Mouse (Mus musculus): ENCODE measurements at regions not wholly inside any gene's neighbourhood (a gene's known extent, or its start where the extent isn't known, plus 50 kb on each side); places are given as distances from the start of the nearest gene placed in this dataset.
A peak's percentile ranks its signal among the peaks of the same experiment; 100 is the strongest.

GRCm38 (mm10) chr1:50622870-50623607 lies 277.4 kb upstream of the Tmeff2 start:
- H3K4me2 ChIP-seq (replicated peaks): no peak overlapping the region
- no peaks in the 10 kb centered on the region for H3K36me3 ChIP-seq
- H3K9me3 ChIP-seq (replicated peaks): no peaks in the 10 kb centered on the region
- H3K27me3 ChIP-seq: no peaks in the 10 kb centered on the region
- H3K9ac ChIP-seq: no peak overlapping the region
- no peak overlapping the region for H3K4me3 ChIP-seq (replicated peaks)
- 62% methylated on average over 5 of the region's 5 CpGs for WGBS
- H3K27ac ChIP-seq (replicated peaks): no peak overlapping the region
- ATAC-seq (ENCODE audit: insufficient number of reproducible peaks, low FRiP score, low TSS enrichment, low read depth): no peak
- no peaks in the 10 kb centered on the region for H3K4me1 ChIP-seq

- ATAC-seq (ENCODE audit: insufficient number of reproducible peaks, low FRiP score, low TSS enrichment, low read depth): no peak
- Histone ChIP-seq H3K4me2 (replicated peaks) (no peak overlapping the region), H3K36me3 (no peaks in the 10 kb centered on the region), H3K27ac (replicated peaks) (no peak overlapping the region), H3K9ac (no peak overlapping the region), H3K9me3 (replicated peaks) (no peaks in the 10 kb centered on the region), H3K4me1 (no peaks in the 10 kb centered on the region), H3K4me3 (replicated peaks) (no peak overlapping the region), H3K27me3 (no peaks in the 10 kb centered on the region)
- 64% methylated on average over 4 of the region's 4 CpGs for WGBS
Measured at GRCm38 (mm10) chr1:50629000-50629399, 271.4 kb upstream of the Tmeff2 start.

- no peak overlapping the region for H3K4me2 ChIP-seq (replicated peaks)
- ATAC-seq (ENCODE audit: insufficient number of reproducible peaks, low FRiP score, low TSS enrichment, low read depth): no peak
- H3K27ac ChIP-seq (replicated peaks): no peak overlapping the region
- no peaks in the 10 kb centered on the region for H3K27me3 ChIP-seq
- H3K9ac ChIP-seq: no peak overlapping the region
- no peaks in the 10 kb centered on the region for H3K9me3 ChIP-seq (replicated peaks)
- no peaks in the 10 kb centered on the region for H3K4me1 ChIP-seq
- 54% methylated on average over 3 of the region's 3 CpGs for WGBS
- H3K36me3 ChIP-seq: no peaks in the 10 kb centered on the region
- H3K4me3 ChIP-seq (replicated peaks): no peak overlapping the region
Measured at GRCm38 (mm10) chr1:50629473-50630071, 270.9 kb upstream of the Tmeff2 start.

- Histone ChIP-seq H3K27me3 (no peaks in the 10 kb centered on the region), H3K4me3 (replicated peaks) (no peak overlapping the region), H3K9me3 (replicated peaks) (no peaks in the 10 kb centered on the region), H3K36me3 (no peaks in the 10 kb centered on the region), H3K27ac (replicated peaks) (no peak overlapping the region), H3K9ac (no peak overlapping the region), H3K4me1 (no peaks in the 10 kb centered on the region), H3K4me2 (replicated peaks) (no peak overlapping the region)
- 80% methylated on average over 1 of the region's 1 CpGs for WGBS
- ATAC-seq (ENCODE audit: insufficient number of reproducible peaks, low FRiP score, low TSS enrichment, low read depth): no peak
Measured at GRCm38 (mm10) chr1:50637992-50638391, 262.5 kb upstream of the Tmeff2 start.

GRCm38 (mm10) chr1:50646931-50647674 lies 253.3 kb upstream of the Tmeff2 start:
- Histone ChIP-seq H3K9me3 (replicated peaks) (no peaks in the 10 kb centered on the region), H3K36me3 (no peaks in the 10 kb centered on the region), H3K4me3 (replicated peaks) (no peak overlapping the region), H3K27me3 (no peaks in the 10 kb centered on the region), H3K4me2 (replicated peaks) (no peak overlapping the region), H3K4me1 (no peaks in the 10 kb centered on the region), H3K27ac (replicated peaks) (no peak overlapping the region), H3K9ac (no peak overlapping the region)
- no peak for ATAC-seq (ENCODE audit: insufficient number of reproducible peaks, low FRiP score, low TSS enrichment, low read depth)
- 77% methylated on average over 2 of the region's 2 CpGs for WGBS

GRCm38 (mm10) chr1:50651974-50652665 lies 248.3 kb upstream of the Tmeff2 start:
- Histone ChIP-seq H3K4me3 (replicated peaks) (no peak overlapping the region), H3K9ac (no peak overlapping the region), H3K36me3 (no peaks in the 10 kb centered on the region), H3K4me1 (no peaks in the 10 kb centered on the region), H3K9me3 (replicated peaks) (no peaks in the 10 kb centered on the region), H3K27ac (replicated peaks) (no peak overlapping the region), H3K4me2 (replicated peaks) (no peak overlapping the region), H3K27me3 (no peaks in the 10 kb centered on the region)
- 26% methylated on average over 3 of the region's 3 CpGs for WGBS
- no peak for ATAC-seq (ENCODE audit: insufficient number of reproducible peaks, low FRiP score, low TSS enrichment, low read depth)

GRCm38 (mm10) chr1:50665139-50665538 lies 235.3 kb upstream of the Tmeff2 start:
- Histone ChIP-seq H3K27me3 (no peaks in the 10 kb centered on the region), H3K4me1 (no peaks in the 10 kb centered on the region), H3K4me2 (replicated peaks) (no peak overlapping the region), H3K9ac (no peak overlapping the region), H3K27ac (replicated peaks) (no peak overlapping the region), H3K9me3 (replicated peaks) (no peaks in the 10 kb centered on the region), H3K4me3 (replicated peaks) (no peak overlapping the region), H3K36me3 (no peaks in the 10 kb centered on the region)
- 92% methylated on average over 3 of the region's 3 CpGs for WGBS
- ATAC-seq (ENCODE audit: insufficient number of reproducible peaks, low FRiP score, low TSS enrichment, low read depth): no peak

- no peaks in the 10 kb centered on the region for H3K36me3 ChIP-seq
- no peak overlapping the region for H3K4me3 ChIP-seq (replicated peaks)
- H3K9ac ChIP-seq: no peak overlapping the region
- no peak for ATAC-seq (ENCODE audit: insufficient number of reproducible peaks, low FRiP score, low TSS enrichment, low read depth)
- no peaks in the 10 kb centered on the region for H3K4me1 ChIP-seq
- H3K4me2 ChIP-seq (replicated peaks): no peak overlapping the region
- whole genome bisulfite sequencing: 77% methylated on average over 3 of the region's 3 CpGs
- no peaks in the 10 kb centered on the region for H3K9me3 ChIP-seq (replicated peaks)
- no peaks in the 10 kb centered on the region for H3K27me3 ChIP-seq
- H3K27ac ChIP-seq (replicated peaks): no peak overlapping the region
Measured at GRCm38 (mm10) chr1:50682971-50683370, 217.5 kb upstream of the Tmeff2 start.

GRCm38 (mm10) chr1:50685361-50685760 lies 215.1 kb upstream of the Tmeff2 start:
- Histone ChIP-seq H3K36me3 (no peaks in the 10 kb centered on the region), H3K4me1 (no peaks in the 10 kb centered on the region), H3K9ac (no peak overlapping the region), H3K4me3 (replicated peaks) (no peak overlapping the region), H3K27me3 (no peaks in the 10 kb centered on the region), H3K4me2 (replicated peaks) (no peak overlapping the region), H3K9me3 (replicated peaks) (no peaks in the 10 kb centered on the region), H3K27ac (replicated peaks) (no peak overlapping the region)
- WGBS: 63% methylated on average over 2 of the region's 2 CpGs
- no peak for ATAC-seq (ENCODE audit: insufficient number of reproducible peaks, low FRiP score, low TSS enrichment, low read depth)

GRCm38 (mm10) chr1:50696916-50697315 lies 203.5 kb upstream of the Tmeff2 start:
- peak; percentile 29; the same call in 1 of the 2 replicates for ATAC-seq (ENCODE audit: insufficient number of reproducible peaks, low FRiP score, low TSS enrichment, low read depth)
- WGBS: 80% methylated on average over 1 of the region's 1 CpGs
- no peak overlapping the region for H3K27ac ChIP-seq (replicated peaks)
- H3K9me3 ChIP-seq (replicated peaks): no peaks in the 10 kb centered on the region
- H3K9ac ChIP-seq: no peak overlapping the region
- H3K4me2 ChIP-seq (replicated peaks): no peak overlapping the region
- H3K4me3 ChIP-seq (replicated peaks): no peak overlapping the region
- no peaks in the 10 kb centered on the region for H3K36me3 ChIP-seq
- no peaks in the 10 kb centered on the region for H3K27me3 ChIP-seq
- H3K4me1 ChIP-seq: no peaks in the 10 kb centered on the region
